Mouse (Mus musculus): ENCODE measurements around the gene Tnks2.

GRCm38 (mm10) chr19:36843866-36844265 lies 9.8 kb downstream of the Tnks2 start:
- TF ChIP-seq CTCF (IDR thresholded peaks at IDR 0.05) (0 out of 2 replicates have a peak, but pooled peaks have one; percentile 11), EP300 (IDR thresholded peaks at IDR 0.05) (no peak)
